Mouse (Mus musculus): ENCODE results near the gene Cand2.

Cand2 gene

DNA sequence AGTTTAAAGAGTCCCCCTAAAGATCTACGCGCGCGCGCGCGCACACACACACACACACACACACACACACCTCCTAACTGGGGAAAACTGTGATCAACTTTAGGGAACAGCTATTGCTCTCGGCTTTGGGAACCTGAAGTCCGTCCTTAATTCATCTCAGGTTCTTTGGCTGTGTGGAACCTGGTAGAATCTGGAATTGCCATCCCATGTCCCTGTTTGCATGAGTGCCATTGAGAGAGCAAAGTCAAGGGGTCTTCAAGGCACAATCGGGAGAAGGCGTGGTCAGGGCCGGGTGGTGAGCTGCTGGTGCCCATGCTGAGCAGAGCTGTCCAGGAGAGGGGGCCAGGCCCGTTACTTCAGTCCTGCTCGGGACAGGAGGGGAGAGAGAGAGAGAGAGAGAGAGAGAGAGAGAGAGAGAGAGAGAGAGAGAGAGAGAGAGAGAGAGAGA is 348 bp upstream of the Cand2 start:
- peak; percentile 71 for DNase-seq (ENCODE audit: low spot score)

DNA sequence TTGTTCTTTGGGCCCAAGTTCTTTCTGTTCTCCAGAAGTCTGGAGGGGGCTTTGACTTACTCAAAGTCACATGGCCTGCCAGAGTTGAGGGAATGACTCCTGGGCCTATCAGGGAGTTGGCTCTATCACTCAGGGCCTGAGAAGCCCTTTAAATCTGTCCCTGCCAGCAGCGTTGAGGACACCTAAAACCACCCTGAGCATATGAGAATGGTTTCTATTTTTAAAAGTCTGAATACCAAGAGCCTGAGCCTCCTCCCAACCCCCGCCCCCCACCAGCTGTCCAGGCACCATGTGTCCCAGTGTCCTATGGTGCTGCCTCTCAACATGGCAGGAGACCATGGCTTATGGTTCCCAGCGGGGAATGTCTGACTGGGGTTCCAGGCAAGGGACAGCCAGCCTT is 1.5 kb downstream of the Cand2 start:
- DNase-seq (ENCODE audit: low spot score) = no peak

DNA sequence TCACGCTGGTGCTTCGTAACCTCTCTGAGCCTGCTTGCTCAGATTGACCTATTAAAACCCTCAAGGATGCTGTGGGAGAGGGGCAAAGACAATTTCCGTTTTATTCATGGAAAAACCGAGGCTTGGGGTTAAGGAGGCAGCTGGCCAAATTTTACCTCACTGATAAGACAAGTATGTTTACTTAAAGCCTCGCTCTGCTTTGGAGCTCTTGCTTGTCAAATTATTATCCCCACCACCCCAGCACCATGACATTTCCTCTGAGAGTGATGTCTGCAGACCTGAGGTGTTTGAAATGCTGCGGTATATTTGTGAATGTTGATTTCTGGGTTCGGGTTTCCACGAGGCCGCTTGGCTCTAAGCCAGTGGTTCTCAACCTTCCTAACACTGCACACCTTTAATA is 2.0 kb downstream of the Cand2 start:
- DNase-seq (ENCODE audit: low spot score) = no peak

DNA sequence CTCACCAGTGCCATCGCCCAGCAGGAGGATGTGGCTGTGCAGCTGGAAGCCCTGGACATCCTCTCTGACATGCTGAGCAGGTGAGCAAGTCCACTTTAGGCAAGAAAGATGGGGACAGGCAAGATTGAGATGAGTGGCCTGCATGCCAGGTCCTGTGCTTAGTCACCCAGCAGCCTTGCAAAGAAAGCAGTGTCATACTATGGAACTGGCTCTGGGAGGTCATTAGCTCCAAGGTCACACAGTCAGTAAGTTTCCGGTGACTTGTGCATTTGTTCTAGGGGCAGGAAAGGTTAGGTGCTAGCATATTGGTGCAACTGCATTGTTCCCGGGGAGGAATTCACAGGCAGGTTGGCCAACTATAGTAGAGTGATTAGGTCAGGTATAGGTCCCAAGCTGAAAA is 8.4 kb downstream of the Cand2 start:
- no peak for DNase-seq (ENCODE audit: low spot score)

DNA sequence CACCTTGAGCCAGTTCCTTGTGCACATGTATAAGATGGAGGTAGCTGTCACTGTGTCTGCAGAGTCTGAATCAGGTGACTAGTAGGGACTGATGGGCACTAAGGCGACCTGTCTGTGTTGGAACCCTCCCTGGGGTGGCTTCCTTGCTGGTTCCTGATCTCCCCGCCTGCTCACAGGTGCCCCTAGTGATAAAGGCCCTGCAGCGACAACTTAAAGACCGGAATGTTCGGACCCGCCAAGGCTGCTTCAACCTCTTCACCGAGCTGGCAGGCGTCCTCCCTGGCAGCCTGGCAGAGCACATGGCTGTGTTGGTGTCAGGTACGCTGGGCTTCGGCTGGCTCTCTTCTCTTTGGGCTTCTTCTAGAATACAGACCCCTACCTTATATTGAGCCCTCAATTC is 16.7 kb downstream of the Cand2 start:
- DNase-seq (ENCODE audit: low spot score) = no peak

DNA sequence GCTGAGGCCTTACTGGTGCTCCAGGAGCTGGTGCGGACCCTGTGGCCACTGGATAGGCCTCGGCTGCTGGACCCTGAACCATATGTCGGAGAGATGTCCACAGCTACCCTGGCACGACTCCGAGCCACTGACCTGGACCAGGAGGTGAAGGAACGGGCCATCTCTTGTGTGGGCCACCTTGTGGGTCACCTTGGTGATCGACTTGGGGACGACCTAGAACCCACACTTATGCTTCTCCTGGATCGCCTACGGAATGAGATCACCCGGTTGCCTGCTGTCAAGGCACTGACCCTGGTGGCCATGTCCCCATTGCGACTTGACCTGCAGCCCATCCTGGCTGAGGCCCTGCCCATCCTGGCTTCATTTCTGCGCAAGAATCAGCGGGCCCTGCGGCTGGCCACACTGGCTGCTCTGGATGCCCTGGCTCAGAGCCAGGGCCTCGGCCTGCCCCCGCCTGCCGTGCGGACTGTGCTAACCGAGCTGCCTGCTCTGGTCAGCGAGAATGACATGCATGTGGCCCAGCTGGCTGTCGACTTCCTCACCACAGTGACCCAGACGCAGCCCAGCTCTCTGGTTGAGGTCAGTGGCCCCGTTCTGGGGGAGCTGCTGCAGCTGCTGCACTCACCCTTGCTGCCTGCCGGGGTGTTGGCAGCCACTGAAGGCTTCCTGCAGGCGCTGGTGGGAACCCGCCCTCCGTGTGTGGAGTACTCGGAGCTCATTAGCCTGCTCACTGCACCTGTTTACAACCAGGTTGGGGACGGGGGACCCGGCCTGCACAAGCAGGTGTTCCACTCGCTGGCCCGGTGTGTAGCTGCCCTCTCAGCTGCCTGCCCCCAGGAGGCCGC is 17.7 kb downstream of the Cand2 start:
- DNase-seq (ENCODE audit: low spot score) = no peak

DNA sequence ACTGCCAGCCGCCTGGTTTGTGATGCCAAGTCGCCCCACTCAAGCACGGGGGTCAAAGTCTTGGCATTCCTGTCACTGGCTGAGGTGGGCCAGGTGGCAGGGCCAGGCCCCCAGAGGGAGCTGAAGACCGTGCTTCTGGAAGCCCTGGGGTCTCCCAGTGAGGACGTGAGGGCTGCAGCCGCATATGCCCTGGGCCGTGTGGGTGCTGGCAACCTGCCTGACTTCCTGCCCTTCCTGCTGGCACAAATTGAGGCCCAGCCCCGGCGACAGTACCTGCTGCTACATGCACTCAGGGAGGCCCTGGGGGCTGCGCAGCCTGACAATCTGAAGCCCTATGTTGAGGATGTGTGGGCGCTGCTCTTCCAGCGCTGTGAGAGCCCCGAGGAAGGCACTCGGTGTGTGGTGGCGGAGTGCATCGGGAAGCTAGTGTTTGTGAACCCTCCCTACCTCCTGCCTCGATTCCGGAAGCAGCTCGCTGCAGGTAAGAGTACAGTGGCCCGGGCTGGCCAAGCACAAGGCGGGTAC is 18.4 kb downstream of the Cand2 start:
- no peak for DNase-seq (ENCODE audit: low spot score)

DNA sequence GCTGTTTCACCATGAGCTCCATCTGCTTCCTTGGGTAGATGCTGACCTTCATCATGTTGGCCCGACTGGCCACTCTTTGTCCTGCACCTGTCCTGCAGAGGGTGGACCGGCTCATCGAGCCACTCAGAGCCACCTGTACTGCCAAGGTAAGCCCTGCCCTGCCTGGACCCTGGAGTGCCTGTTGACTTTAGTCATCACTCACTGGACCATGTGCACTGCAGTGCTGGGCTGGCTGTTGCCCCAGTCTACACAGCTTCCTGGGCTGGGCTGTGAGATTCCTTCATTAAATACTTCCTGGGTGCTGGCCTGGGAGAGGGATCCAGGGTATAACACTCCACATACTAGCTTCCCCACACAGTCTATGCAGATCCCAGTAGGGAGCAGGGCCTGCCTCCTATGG is 27.5 kb downstream of the Cand2 start:
- DNase-seq (ENCODE audit: low spot score) = no peak

DNA sequence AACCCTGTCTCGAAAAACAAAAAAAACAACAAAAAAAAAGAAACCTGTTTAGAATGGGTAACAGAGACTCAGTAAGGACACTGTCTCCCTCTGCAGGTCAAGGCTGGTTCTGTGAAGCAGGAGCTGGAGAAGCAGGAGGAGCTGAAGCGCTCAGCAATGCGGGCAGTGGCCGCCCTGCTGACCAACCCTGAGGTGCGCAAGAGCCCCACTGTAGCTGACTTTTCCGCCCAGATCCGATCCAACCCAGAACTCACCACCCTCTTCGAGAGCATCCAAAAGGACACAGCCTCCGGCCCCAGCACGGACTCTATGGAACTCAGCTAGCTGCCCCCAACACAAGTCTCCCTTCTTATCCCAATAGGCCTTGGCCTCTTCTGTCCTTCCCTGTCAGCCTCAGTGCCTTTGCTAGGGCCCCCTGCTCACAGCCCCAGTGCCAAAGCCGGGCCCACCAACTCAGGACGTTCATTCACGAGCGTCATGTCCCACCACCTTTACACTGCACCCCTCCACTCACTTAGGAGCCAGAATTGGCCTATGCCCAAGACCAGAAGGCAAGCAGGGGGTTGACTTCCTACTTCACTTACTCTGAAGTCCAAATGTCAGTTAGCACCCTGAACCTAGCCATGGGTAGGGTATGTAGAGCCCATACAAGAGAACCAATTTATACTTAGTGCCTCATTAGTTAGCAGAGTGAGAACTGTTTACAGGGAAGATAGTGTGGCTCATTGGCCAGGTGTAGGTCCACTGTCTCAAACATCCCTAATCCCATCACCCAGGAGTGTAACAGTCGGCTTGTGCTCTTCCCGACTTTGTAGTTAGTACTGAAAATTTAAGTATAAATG is 29.4 kb downstream of the Cand2 start:
- DNase-seq (ENCODE audit: low spot score) = peak; percentile 76

DNA sequence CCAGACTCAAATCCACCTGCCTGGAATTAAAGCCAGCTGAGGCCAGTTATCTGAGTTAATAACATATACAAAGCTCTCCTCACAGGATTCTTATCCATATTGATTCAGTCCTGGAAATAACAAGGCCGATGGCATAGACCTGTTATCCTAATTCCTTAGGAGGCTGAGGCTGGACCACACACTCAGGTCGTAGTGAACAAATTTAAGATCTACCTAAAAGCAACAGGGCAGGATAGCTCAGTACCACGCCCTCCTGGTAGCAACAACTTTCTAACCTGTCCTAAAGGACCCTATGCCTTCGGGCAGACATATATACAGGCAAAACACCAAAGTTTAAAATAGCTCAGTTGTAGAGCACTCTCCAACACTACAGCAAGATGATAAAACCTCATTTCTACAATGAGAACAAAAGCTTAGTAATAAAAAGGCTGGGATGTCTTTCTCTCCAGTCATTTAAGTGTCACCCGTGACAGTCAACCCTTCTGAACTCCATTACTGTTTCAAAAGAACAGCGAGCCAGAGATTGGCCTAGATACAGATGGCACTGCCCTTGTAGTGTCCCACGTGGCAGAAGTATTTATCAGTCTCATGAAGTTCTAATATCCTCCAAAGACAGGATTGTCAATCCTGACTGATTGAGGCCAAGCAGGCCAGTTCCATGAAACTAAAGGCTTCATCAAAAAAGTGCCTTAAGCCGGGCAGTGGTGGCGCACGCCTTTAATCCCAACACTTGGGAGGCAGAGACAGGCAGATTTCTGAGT is 30.3 kb downstream of the Cand2 start:
- DNase-seq (ENCODE audit: low spot score) = no peak

DNA sequence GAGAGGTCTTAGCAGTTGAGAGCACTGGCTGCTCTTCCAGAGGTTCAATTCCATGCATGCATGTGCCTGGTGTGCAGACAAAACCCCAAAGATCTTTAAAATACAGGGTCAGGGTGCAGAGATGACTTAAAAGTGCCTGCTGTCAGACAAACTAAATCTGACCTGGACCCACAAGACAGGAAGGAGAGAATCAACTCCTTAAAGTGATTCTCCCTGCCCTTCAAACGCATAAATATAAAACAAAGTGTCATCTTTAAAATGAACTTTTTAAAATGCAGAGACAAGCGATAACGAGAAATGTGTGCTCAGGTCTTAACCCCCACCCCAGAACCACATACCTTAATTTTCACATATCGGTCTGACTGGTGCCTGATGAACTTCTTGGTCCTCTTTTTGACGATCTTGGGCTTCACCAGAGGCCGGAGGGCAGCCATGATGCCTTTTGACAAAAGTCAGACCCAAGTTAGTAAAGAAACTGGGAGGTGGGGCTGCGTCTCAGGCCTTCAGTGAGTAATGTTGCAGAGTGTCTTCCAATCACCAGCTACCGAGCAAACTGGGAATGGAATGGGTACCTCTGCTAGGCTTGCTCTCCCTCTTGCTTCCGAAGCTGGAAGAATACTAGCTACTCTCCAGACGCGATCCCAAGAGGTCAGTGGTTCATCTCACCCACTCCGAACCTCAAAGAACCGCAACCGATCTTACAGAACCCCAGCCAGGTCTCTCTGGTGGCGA is 33.3 kb downstream of the Cand2 start:
- DNase-seq (ENCODE audit: low spot score) = no peak

DNA sequence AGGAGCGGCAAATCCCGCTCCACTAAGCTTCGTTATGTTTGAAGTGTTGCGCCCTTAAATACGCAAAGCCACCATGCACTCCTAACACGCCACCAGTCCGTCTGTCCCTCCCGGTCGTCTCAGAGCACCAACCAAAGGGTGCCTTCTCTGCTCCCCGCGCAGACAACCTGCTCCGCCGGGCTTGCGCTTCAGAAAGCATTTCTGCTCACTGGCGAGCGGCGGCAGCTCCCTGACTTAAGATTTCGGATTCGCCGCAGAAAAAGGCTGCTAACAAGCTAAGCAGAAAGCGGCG is 33.8 kb downstream of the Cand2 start:
- peak; percentile 40 for DNase-seq (ENCODE audit: low spot score)

DNA sequence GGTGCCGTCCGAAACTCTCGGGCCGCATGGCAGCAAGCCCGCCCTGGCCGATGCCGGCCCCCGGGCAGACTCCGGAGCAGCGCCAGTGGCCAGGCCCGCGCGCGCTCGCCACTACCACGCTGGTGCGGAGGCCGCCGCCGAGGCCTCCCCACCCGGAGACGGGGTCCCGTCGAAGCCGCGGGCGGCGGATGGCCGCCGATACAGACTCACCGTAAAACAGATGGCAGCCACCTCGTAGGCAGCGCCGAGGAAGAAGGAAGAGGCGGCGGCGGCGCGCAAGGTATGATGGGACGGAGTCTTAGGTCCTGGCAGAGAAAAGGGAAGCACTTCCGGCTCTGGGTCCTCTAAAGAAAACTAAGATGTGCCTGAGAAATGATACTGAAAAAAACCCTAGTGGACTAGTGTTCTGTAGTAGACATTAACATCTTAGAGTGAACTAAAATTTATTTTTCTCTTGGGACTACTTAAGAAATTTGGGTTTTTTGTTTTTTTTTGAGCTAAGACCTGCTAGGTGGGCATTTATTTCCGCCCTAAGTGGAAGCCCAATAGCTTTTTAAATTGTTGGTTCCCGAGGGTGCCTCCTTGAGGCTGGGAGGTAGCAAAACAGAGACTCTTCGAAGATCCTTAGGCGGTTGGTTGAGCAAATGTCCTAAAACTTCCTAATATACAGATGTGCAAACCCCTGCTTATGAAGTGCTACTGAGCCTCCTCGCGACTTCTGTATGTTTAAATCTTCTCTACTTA is 34.3 kb downstream of the Cand2 start, which contains the start of gene Rpl32:
Rpl32 (minus strand) TSS at position 260 of the 744 bp plus-strand sequence.
- DNase-seq (ENCODE audit: low spot score) = peak; percentile 89

DNA sequence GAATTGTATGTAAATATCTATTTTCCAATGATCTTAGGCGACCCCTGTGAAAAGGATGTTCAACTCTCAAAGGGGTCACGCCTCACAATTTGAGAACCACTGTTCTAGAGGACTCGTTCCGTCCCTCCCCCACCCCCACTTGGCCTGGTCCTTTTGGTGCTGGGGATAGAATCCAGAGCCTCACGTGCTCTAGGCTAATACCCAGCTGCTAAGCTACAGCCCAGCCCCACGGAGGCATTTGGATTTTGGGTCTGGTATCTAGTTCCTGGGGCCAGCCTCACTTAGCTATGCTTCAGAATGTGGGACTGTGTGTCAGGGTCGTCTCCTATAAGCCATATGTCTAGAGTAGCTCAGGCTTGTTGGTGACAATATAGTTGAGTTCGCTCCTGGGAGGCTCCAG is 37.3 kb downstream of the Cand2 start:
- no peak for DNase-seq (ENCODE audit: low spot score)

DNA sequence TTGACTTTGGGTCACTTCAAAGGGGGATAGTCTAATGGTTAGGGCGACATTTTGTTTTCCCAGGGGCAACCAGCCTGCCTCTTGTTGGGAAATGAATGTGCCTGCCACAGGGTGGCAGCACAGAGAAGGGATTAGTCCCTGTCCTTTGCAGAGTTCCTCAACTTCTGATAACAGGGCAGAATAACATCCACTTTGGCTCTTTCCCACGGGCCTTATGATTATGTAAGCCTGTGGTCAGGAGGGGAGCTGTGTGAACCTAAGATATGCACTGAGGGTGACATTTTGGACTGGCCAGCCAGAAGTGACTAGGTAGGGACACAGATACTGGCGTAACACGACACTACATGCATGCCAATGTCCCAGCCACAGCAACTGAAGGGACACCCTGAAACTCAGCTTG is 39.8 kb downstream of the Cand2 start:
- no peak for DNase-seq (ENCODE audit: low spot score)

DNA sequence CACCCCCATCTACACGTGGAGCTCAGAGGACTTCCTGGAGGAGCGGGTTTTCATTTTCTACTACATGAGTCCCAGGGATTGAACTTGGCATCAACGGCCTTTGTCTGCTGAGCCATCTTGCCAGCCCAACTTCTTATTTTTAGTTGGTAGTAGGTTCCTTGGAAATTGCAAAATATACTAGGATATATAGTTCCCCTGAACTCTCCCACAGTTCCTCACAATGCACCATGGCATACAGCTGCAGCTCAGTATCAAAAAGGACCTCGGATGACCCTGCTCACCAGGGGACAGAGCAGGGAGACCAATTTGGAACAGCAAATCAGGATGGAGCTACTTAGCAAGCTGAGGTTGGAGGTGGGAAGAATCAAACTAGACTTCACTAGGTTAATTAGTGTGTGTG is 40.7 kb downstream of the Cand2 start:
- DNase-seq (ENCODE audit: low spot score) = no peak

DNA sequence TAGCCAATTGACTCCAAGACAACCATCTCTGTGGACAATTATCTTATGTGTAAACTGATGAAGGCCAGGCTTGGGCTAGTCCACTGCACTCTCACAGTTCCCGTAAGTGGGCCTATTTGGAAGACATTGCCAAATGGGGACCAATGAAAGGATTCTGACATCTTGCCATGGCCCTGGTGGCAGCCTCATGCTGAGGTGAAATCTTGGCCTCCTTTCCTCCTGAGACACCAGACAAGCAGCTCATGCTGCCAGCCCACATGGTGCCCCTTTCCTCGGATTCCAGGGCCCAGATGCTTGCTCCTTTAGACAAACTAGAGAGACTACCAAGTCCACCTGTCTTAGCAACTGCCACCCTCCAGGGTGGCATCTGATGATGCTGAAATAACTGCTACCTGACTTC is 43.8 kb downstream of the Cand2 start:
- DNase-seq (ENCODE audit: low spot score) = no peak

DNA sequence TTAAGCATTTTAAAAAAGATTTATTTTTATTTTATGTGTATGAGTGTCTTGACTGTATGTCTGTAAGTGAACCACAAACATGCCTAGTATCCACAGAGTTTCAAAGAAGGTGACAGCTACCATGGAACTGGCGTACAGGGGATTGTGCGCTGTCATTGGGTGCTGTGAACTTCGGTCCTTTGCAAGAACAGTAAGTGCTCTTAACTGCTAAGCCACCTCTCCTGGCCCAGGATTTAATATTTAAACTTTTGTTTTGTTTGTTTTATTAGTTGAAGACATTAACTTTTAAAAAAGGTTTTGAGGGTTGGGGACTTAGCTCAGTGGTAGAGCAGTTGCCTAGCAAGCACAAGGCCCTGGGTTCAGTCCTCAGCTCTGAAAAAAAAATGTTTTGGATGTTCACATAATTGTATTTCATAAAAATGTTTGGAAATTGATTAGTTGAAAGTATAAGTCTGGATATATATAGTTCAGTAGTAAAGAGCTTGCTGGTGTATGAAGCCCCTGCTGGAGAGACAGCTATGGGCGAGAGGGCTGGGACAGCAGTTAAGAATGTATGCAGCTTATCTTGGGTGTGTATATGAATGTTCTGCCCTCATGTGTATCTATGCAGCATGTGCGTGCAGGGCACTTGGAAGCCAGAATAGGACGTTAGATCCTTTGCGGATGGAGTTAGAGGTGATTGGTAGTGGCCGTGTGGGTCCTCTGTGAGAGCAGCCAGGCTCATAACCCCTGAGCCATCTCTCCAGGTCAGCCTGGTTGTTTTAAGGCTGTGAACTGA is 47.1 kb downstream of the Cand2 start:
- no peak for DNase-seq (ENCODE audit: low spot score)

DNA sequence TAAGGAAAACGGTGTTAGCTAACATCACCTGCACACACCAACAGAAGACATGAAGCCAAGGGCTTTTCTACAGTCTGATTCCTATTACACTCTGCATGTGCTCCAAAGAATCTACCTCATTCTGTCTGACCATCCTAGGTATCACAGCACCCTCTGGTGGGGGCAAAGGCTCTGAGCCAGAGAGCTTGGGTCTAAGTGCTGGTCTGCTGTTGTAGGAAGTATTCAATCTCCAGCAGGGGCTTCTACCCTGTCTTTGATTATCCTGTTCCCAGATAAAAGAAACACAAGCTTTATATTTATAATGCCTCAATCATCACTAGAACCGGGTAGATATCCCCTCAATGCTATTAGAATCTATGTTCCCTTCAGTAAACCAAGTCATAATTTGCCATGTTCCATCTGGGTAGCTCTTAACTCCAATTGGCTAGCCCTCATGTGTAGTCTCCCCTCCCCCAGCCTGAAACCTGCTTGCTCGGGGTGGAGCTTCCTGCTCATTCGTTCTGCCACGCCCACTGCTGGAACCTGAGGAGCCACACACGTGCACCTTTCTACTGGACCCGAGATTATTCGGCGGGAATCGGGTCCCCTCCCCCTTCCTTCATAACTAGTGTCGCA is 49.6 kb downstream of the Cand2 start:
- DNase-seq (ENCODE audit: low spot score) = peak; percentile 89

All from yolk sac, embryonic 10.5 days (tissue).